Mouse (Mus musculus): ENCODE results near the gene Kcnj5. TPM values are rescaled to one million over a fixed set of nuclear protein-coding genes. Genes with fewer than 3 reads are reported as not detected.

Gene Kcnj5
- polyA plus RNA-seq, 1 experiment from 2014 or later = 0.19 TPM

DNA sequence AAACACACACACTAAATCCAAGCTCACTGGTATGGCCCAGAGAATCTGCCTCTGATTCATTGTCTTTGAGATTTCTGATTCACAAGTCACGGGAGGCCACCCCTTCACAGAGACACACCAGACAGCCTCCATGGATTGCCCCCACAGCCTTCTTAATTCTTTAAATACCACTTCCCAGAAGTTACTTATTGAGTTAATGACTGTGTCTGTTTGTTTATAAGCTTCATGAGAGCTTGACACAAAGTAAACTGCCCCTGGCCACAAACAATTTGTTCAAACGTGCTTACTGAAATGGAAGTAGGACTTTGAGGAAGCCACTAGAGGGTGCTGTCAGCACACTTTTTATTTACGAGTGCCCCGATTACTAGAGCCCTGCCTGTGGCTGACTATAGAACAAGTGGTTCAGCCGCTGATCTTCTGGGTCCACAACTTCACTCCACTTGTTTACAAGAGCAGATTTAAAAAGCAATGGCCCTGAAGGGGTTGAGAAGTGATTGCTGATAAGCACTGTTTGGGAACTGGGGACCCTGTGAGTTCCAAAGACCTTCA lies 72.2 kb downstream of the Kcnj5 start:
- Histone ChIP-seq H3K36me3 (no peaks in the 10 kb centered on the region), H3K27me3 (replicated peaks) (no peaks in the 10 kb centered on the region), H3K4me1 (no peaks in the 10 kb centered on the region), H3K9me3 (replicated peaks) (no peaks in the 10 kb centered on the region), H3K27ac (replicated peaks) (no peak overlapping the region), H3K4me2 (no peak overlapping the region), H3K9ac (replicated peaks) (no peak overlapping the region), H3K4me3 (replicated peaks) (no peak overlapping the region)
- 16% methylated on average over 5 of the region's 5 CpGs for WGBS
- 0 out of 2 replicates have a peak, but pooled peaks have one; percentile 70 for ATAC-seq (ENCODE audit: low FRiP score)

Other genes with a start within 250 kb of the Kcnj5 start
- gene Arhgap32, start 228.2 kb downstream of the Kcnj5 start, polyA plus RNA-seq (2015; fragmentation: Nextera tagmentation; extraction: Ambion mirVana) = 8.7 and 11.7 TPM in 2 replicates
- gene Kcnj1, start 28.1 kb upstream of the Kcnj5 start, polyA plus RNA-seq (2015; fragmentation: Nextera tagmentation; extraction: Ambion mirVana) = not detected in 2 replicates
- gene Fli1, start 198.5 kb upstream of the Kcnj5 start, polyA plus RNA-seq (2015; fragmentation: Nextera tagmentation; extraction: Ambion mirVana) = 7.9 and 12.5 TPM in 2 replicates